Mouse (Mus musculus): Measurements from ENCODE around the gene Zdhhc1.

- TF ChIP-seq CTCF (IDR thresholded peaks at IDR 0.05; ENCODE audit: borderline replicate concordance, insufficient read depth, low read length), result no peak
- TF ChIP-seq POLR2A (IDR thresholded peaks at IDR 0.05; ENCODE audit: low read depth, low read length), result no peak
Measured at GRCm38 (mm10) chr8:105484030-105484368, 12.7 kb downstream of the Zdhhc1 start.
